Mouse (Mus musculus) limb, embryonic 12.5 days (tissue): ENCODE data around the gene Coq7. TPM values are rescaled to one million over a fixed set of nuclear protein-coding genes. Genes with fewer than 3 reads are reported as not detected.

Source experiments
- ATAC-seq: fragments of 200-750 bp; cut with Nextera tagmentation; 2 replicates; pipeline ENCODE4 v1.8.0; 2017; ENCODE audit warnings: low read depth, moderate TSS enrichment; ENCODE audit not compliant: insufficient number of reproducible peaks, insufficient read depth, low FRiP score, low TSS enrichment
- H3K27ac ChIP-seq: fragments of 300-500 bp; sonication (generic); 2 replicates; pipeline ENCODE4 v1.5.1; 2016; ENCODE audit warnings: mild to moderate bottlenecking, moderate library complexity
- H3K27me3 ChIP-seq: fragments of 300-500 bp; sonication (generic); 2 replicates; pipeline ENCODE4 v1.6.1; 2016; ENCODE audit warnings: mild to moderate bottlenecking, moderate library complexity
- H3K36me3 ChIP-seq: fragments of 300-500 bp; sonication (generic); 2 replicates; pipeline ENCODE4 v1.6.1; 2016; ENCODE audit warnings: mild to moderate bottlenecking, moderate library complexity
- H3K4me1 ChIP-seq: fragments of 300-500 bp; sonication (generic); replicated peaks from 2 replicates; pipeline ENCODE4 v1.6.1; 2016
- H3K4me2 ChIP-seq: fragments of 300-500 bp; sonication (generic); 2 replicates; pipeline ENCODE4 v1.6.1; 2016; ENCODE audit warnings: mild to moderate bottlenecking, moderate library complexity
- H3K4me3 ChIP-seq: fragments of 300-500 bp; sonication (generic); replicated peaks from 2 replicates; pipeline ENCODE4 v1.5.1; 2016; ENCODE audit warnings: mild to moderate bottlenecking
- H3K9ac ChIP-seq: fragments of 300-500 bp; sonication (generic); replicated peaks from 2 replicates; pipeline ENCODE4 v1.6.1; 2016; ENCODE audit warnings: mild to moderate bottlenecking, moderate library complexity
- H3K9me3 ChIP-seq: fragments of 300-500 bp; sonication (generic); 2 replicates; pipeline ENCODE4 v1.6.1; 2016; ENCODE audit warnings: mild to moderate bottlenecking, moderate library complexity
- WGBS: fragments of 180-500 bp; shearing (Covaris S2); methylation state at CpG from one replicate; pipeline ENCODE4 v1.1.7; 2016; 5-methylcytosine and 5-hydroxymethylcytosine counted together
- polyA plus RNA-seq: library from polyadenylated mRNA; unstranded; fragments of >200 nt; fragmentation: Nextera tagmentation; extraction: Ambion mirVana; gene quantifications from 2 replicates; pipeline ENCODE4 v1.2.1, GENCODE M21; 2016

Coq7 gene
- polyA plus RNA-seq = 86.6 and 95.2 TPM in 2 replicates

- under 1% methylated on average over 31 of the region's 31 CpGs for WGBS
- H3K4me1 ChIP-seq = no peaks in the 10 kb centered on the region
- H3K4me3 ChIP-seq = peak within 1 kb of the TSS; percentile 61
- peak within 1 kb of the TSS; percentile 96 for H3K27ac ChIP-seq
- peak within 1 kb of the TSS; percentile 67 for H3K4me2 ChIP-seq
- H3K27me3 ChIP-seq = no peaks in the 10 kb centered on the region
- ATAC-seq = peak; percentile 99
- no peaks in the 10 kb centered on the region for H3K36me3 ChIP-seq
- H3K9ac ChIP-seq = peak within 1 kb of the TSS; percentile 72
- H3K9me3 ChIP-seq = no peaks in the 10 kb centered on the region
Measured at GRCm38 (mm10) chr7:118533178-118533578, at the start of gene Coq7. Gene Coq7 (minus strand): TSS chr7:118533356.

GRCm38 (mm10) chr7:118579938-118580337 lies 46.8 kb upstream of the Coq7 start:
- H3K27me3 ChIP-seq = no peaks in the 10 kb centered on the region
- H3K4me1 ChIP-seq = peaks cover 14% of the 10 kb centered on the region
- H3K9ac ChIP-seq = no peak overlapping the region
- no peak overlapping the region for H3K4me2 ChIP-seq
- WGBS = 68% methylated on average over 2 of the region's 2 CpGs
- no peak for ATAC-seq
- no peak overlapping the region for H3K27ac ChIP-seq
- H3K4me3 ChIP-seq = no peak overlapping the region
- H3K9me3 ChIP-seq = peaks cover 12% of the 10 kb centered on the region; the same call in 1 of the 2 replicates
- no peaks in the 10 kb centered on the region for H3K36me3 ChIP-seq

GRCm38 (mm10) chr7:118578269-118578668 lies 45.1 kb upstream of the Coq7 start:
- no peak overlapping the region for H3K27ac ChIP-seq
- H3K9ac ChIP-seq = 0 out of 2 replicates have a peak overlapping the region, but pooled peaks have one; percentile 18
- no peaks in the 10 kb centered on the region for H3K36me3 ChIP-seq
- ATAC-seq = peak; percentile 21; the same call in 1 of the 2 replicates
- no peak overlapping the region for H3K4me2 ChIP-seq
- peaks cover 6% of the 10 kb centered on the region; the same call in 1 of the 2 replicates for H3K4me1 ChIP-seq
- WGBS = 64% methylated on average over 3 of the region's 3 CpGs
- no peaks in the 10 kb centered on the region for H3K27me3 ChIP-seq
- H3K9me3 ChIP-seq = peaks cover 12% of the 10 kb centered on the region; the same call in 1 of the 2 replicates
- H3K4me3 ChIP-seq = no peak overlapping the region

GRCm38 (mm10) chr7:118572039-118572438 lies 38.9 kb upstream of the Coq7 start:
- WGBS = 69% methylated on average over 5 of the region's 5 CpGs
- H3K4me2 ChIP-seq = no peak overlapping the region
- H3K36me3 ChIP-seq = no peaks in the 10 kb centered on the region
- no peak overlapping the region for H3K9ac ChIP-seq
- no peaks in the 10 kb centered on the region for H3K4me1 ChIP-seq
- H3K27me3 ChIP-seq = no peaks in the 10 kb centered on the region
- H3K27ac ChIP-seq = no peak overlapping the region
- ATAC-seq = no peak
- no peak overlapping the region for H3K4me3 ChIP-seq
- H3K9me3 ChIP-seq = no peaks in the 10 kb centered on the region

- ATAC-seq = no peak
- H3K9me3 ChIP-seq = no peaks in the 10 kb centered on the region
- no peaks in the 10 kb centered on the region for H3K4me1 ChIP-seq
- no peak overlapping the region for H3K4me3 ChIP-seq
- 53% methylated on average over 5 of the region's 5 CpGs for WGBS
- no peak overlapping the region for H3K9ac ChIP-seq
- no peak overlapping the region for H3K4me2 ChIP-seq
- H3K27me3 ChIP-seq = no peaks in the 10 kb centered on the region
- no peaks in the 10 kb centered on the region for H3K36me3 ChIP-seq
- H3K27ac ChIP-seq = no peak overlapping the region
Measured at GRCm38 (mm10) chr7:118571350-118571749, 38.2 kb upstream of the Coq7 start.

- Histone ChIP-seq H3K9ac (no peak overlapping the region), H3K36me3 (no peaks in the 10 kb centered on the region), H3K27ac (no peak overlapping the region), H3K4me3 (no peak overlapping the region), H3K4me2 (no peak overlapping the region), H3K4me1 (no peaks in the 10 kb centered on the region), H3K9me3 (no peaks in the 10 kb centered on the region), H3K27me3 (no peaks in the 10 kb centered on the region)
- ATAC-seq = no peak
- WGBS = 84% methylated on average over 6 of the region's 6 CpGs
Measured at GRCm38 (mm10) chr7:118569121-118569543, 36.0 kb upstream of the Coq7 start.

- ATAC-seq = no peak
- Histone ChIP-seq H3K9me3 (peaks cover 6% of the 10 kb centered on the region; the same call in 1 of the 2 replicates), H3K9ac (no peak overlapping the region), H3K27me3 (no peaks in the 10 kb centered on the region), H3K27ac (no peak overlapping the region; the same call in 1 of the 2 replicates), H3K4me1 (no peaks in the 10 kb centered on the region), H3K36me3 (peaks cover 13% of the 10 kb centered on the region), H3K4me2 (no peak overlapping the region), H3K4me3 (no peak overlapping the region)
- 43% methylated on average over 2 of the region's 2 CpGs for WGBS
Measured at GRCm38 (mm10) chr7:118554290-118554689, 21.1 kb upstream of the Coq7 start.

- no peak for ATAC-seq
- no peaks in the 10 kb centered on the region for H3K4me1 ChIP-seq
- no peak overlapping the region for H3K9ac ChIP-seq
- H3K36me3 ChIP-seq = peaks cover 15% of the 10 kb centered on the region
- WGBS = 71% methylated on average over 4 of the region's 4 CpGs
- H3K27me3 ChIP-seq = no peaks in the 10 kb centered on the region
- H3K27ac ChIP-seq = no peak overlapping the region
- no peak overlapping the region for H3K4me2 ChIP-seq
- H3K4me3 ChIP-seq = no peak overlapping the region
- peaks cover 6% of the 10 kb centered on the region; the same call in 1 of the 2 replicates for H3K9me3 ChIP-seq
Measured at GRCm38 (mm10) chr7:118553881-118554280, 20.7 kb upstream of the Coq7 start.

GRCm38 (mm10) chr7:118547451-118547850 lies 14.3 kb upstream of the Coq7 start:
- H3K36me3 ChIP-seq = peaks cover 19% of the 10 kb centered on the region
- WGBS = 53% methylated on average over 10 of the region's 10 CpGs
- H3K4me1 ChIP-seq = no peaks in the 10 kb centered on the region

GRCm38 (mm10) chr7:118544128-118544527 lies 11.0 kb upstream of the Coq7 start:
- H3K36me3 ChIP-seq = 0 out of 2 replicates have a peak, but pooled peaks cover 7% of the 10 kb centered on the region
- H3K27ac ChIP-seq = no peak overlapping the region
- H3K4me3 ChIP-seq = no peak overlapping the region
- no peaks in the 10 kb centered on the region for H3K27me3 ChIP-seq
- H3K4me1 ChIP-seq = no peaks in the 10 kb centered on the region
- H3K4me2 ChIP-seq = no peak overlapping the region
- WGBS = 87% methylated on average over 4 of the region's 4 CpGs
- ATAC-seq = no peak
- no peaks in the 10 kb centered on the region for H3K9me3 ChIP-seq
- H3K9ac ChIP-seq = no peak overlapping the region

More at GRCm38 (mm10) chr7:118547451-118547850, 14.3 kb upstream of the Coq7 start:
- Histone ChIP-seq H3K4me3 (no peak overlapping the region), H3K27ac (0 out of 2 replicates have a peak overlapping the region, but pooled peaks have one; percentile 12), H3K9me3 (peaks cover 6% of the 10 kb centered on the region; the same call in 1 of the 2 replicates), H3K27me3 (no peaks in the 10 kb centered on the region), H3K9ac (no peak overlapping the region), H3K4me2 (no peak overlapping the region)
- ATAC-seq = no peak

GRCm38 (mm10) chr7:118535076-118535475 lies 1.9 kb upstream of the Coq7 start:
- Histone ChIP-seq H3K9me3 (no peaks in the 10 kb centered on the region), H3K9ac (no peak overlapping the region), H3K36me3 (no peaks in the 10 kb centered on the region), H3K4me3 (no peak overlapping the region), H3K4me1 (no peaks in the 10 kb centered on the region), H3K27ac (no peak overlapping the region), H3K4me2 (no peak overlapping the region), H3K27me3 (no peaks in the 10 kb centered on the region)
- 85% methylated on average over 4 of the region's 4 CpGs for WGBS
- no peak for ATAC-seq

GRCm38 (mm10) chr7:118534326-118534725 lies 1.2 kb upstream of the Coq7 start:
- no peak overlapping the region for H3K9ac ChIP-seq
- H3K27me3 ChIP-seq = no peaks in the 10 kb centered on the region
- no peaks in the 10 kb centered on the region for H3K9me3 ChIP-seq
- H3K4me2 ChIP-seq = no peak overlapping the region
- no peak overlapping the region for H3K27ac ChIP-seq
- H3K4me1 ChIP-seq = no peaks in the 10 kb centered on the region
- H3K4me3 ChIP-seq = no peak overlapping the region
- WGBS = 80% methylated on average over 3 of the region's 3 CpGs
- no peaks in the 10 kb centered on the region for H3K36me3 ChIP-seq
- ATAC-seq = no peak
